Mouse (Mus musculus): ENCODE data around the gene Mtif3. TPM values are rescaled to one million over a fixed set of nuclear protein-coding genes. Genes with fewer than 3 reads are reported as not detected.

The Mtif3 gene
- polyA plus RNA-seq (2016; fragmentation: Nextera tagmentation; extraction: Ambion mirVana): 23.5 and 24.6 TPM in 2 replicates

GRCm38 (mm10) chr5:146963118-146963936 lies at the start of gene Mtif3:
Gene Mtif3 (minus strand): TSS chr5:146963800.
- peak within 1 kb of the TSS; percentile 90 for H3K4me3 ChIP-seq
- ATAC-seq (ENCODE audit: low FRiP score): peak; percentile 86
- peaks cover 4% of the 10 kb centered on the region; the same call in 1 of the 2 replicates for H3K27me3 ChIP-seq
- H3K9me3 ChIP-seq (replicated peaks): no peaks in the 10 kb centered on the region
- 2% methylated on average over 46 of the region's 46 CpGs for WGBS
- peak within 1 kb of the TSS; percentile 44; the same call in 1 of the 2 replicates for H3K27ac ChIP-seq
- H3K36me3 ChIP-seq: peaks cover 11% of the 10 kb centered on the region
- H3K4me2 ChIP-seq (replicated peaks): peak within 1 kb of the TSS; percentile 73
- H3K4me1 ChIP-seq: peaks cover 9% of the 10 kb centered on the region
- H3K9ac ChIP-seq: peak within 1 kb of the TSS; percentile 82

DNA sequence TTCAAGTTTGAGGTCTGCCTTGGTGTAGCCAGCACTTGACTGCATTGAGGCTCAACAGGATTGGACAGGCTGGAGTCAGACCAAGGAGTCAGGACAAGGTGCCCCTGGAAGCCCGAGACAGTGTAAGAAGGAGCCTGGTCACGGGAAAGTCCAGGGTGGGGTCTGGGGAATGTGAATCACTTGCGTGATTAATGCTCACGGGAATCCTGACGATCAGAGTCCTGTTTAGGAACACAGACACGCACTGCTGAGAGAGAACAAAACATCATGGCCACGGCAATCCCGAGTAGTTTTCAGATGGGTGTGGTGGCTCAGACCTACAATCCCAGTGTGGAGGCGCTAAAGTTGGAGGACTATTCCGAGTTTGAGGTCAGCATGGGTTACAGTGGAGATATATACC lies 47.7 kb upstream of the Mtif3 start:
- H3K27ac ChIP-seq: no peak overlapping the region
- no peaks in the 10 kb centered on the region for H3K36me3 ChIP-seq
- 80% methylated on average over 10 of the region's 10 CpGs for WGBS
- H3K4me2 ChIP-seq (replicated peaks): no peak overlapping the region
- H3K4me1 ChIP-seq: no peaks in the 10 kb centered on the region
- H3K9ac ChIP-seq: no peak overlapping the region
- no peaks in the 10 kb centered on the region for H3K9me3 ChIP-seq (replicated peaks)
- no peak overlapping the region for H3K4me3 ChIP-seq
- no peaks in the 10 kb centered on the region; the same call in 1 of the 2 replicates for H3K27me3 ChIP-seq
- no peak for ATAC-seq (ENCODE audit: low FRiP score)

DNA sequence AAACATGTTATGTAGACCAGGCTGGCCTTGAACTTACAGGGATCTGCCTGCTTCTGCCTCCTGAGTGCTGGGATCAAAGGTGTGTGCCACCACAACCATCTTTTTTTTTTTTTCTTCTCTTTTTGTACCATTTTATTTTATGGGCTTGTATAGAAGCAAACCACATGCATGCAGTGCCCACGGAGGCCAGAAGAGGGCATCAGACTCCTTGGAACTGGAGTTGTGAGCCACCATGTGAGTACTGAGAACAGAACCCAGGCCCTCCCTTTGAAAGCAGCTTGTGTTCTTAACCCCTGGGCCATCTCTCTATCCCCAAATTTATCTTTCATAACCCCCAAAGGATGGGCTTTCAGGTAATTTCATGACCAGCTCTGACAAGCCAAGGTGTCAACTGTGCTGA lies 39.7 kb upstream of the Mtif3 start:
- 90% methylated on average over 1 of the region's 1 CpGs for WGBS
- Histone ChIP-seq H3K9ac (no peak overlapping the region), H3K27me3 (no peaks in the 10 kb centered on the region; the same call in 1 of the 2 replicates), H3K4me3 (no peak overlapping the region), H3K27ac (no peak overlapping the region), H3K4me2 (replicated peaks) (no peak overlapping the region), H3K4me1 (no peaks in the 10 kb centered on the region), H3K9me3 (replicated peaks) (peaks cover 10% of the 10 kb centered on the region; the same call in 1 of the 2 replicates), H3K36me3 (no peaks in the 10 kb centered on the region)
- no peak for ATAC-seq (ENCODE audit: low FRiP score)

DNA sequence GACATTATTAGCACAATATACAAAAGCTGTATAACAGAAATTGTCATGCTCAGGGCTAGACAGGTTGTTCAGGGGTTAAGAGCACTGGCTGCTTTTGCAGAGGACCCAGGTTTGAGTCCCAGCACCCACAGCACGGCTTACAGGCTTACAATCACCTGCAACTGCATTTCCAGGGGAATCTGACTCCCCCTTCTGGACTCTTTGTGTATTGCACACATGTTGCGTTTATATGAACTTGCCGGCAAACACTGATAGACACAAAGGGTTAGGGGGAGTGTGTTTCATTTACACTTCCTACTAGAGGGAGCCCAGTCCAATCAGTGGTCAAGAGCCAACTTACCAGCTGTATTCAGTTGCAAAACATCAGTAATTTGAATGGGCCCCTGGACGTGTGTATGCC lies 37.7 kb upstream of the Mtif3 start:
- Histone ChIP-seq H3K4me1 (no peaks in the 10 kb centered on the region), H3K4me3 (no peak overlapping the region), H3K27ac (no peak overlapping the region), H3K36me3 (no peaks in the 10 kb centered on the region), H3K4me2 (replicated peaks) (no peak overlapping the region), H3K9me3 (replicated peaks) (peaks cover 10% of the 10 kb centered on the region; the same call in 1 of the 2 replicates), H3K27me3 (no peaks in the 10 kb centered on the region), H3K9ac (no peak overlapping the region)
- 84% methylated on average over 4 of the region's 4 CpGs for WGBS
- no peak for ATAC-seq (ENCODE audit: low FRiP score)

GRCm38 (mm10) chr5:146998802-146999201 lies 35.2 kb upstream of the Mtif3 start:
- Histone ChIP-seq H3K4me2 (replicated peaks) (no peak overlapping the region), H3K9me3 (replicated peaks) (peaks cover 6% of the 10 kb centered on the region; the same call in 1 of the 2 replicates), H3K36me3 (no peaks in the 10 kb centered on the region), H3K4me1 (no peaks in the 10 kb centered on the region), H3K27me3 (no peaks in the 10 kb centered on the region), H3K4me3 (no peak overlapping the region), H3K27ac (no peak overlapping the region), H3K9ac (no peak overlapping the region)
- 91% methylated on average over 12 of the region's 12 CpGs for WGBS
- no peak for ATAC-seq (ENCODE audit: low FRiP score)

DNA sequence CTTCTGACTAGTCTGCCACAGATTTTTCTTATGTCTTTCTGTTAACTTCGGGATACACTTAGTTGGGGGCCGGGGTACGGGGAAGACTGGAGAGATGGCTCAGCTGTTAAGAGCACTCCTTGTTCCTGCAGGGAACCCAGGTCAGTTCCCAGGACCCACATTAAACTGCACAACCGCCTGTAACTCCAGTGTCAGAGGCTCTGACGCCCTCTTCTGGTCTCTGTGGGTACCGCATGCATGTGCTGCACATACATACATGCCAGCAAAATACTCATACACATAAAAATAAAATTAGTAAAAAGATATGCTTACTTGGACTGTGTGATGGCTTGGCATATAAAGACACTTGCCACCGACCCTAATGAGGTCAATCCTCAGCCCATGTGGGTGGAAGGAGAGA lies 33.2 kb upstream of the Mtif3 start:
- ATAC-seq (ENCODE audit: low FRiP score): no peak
- H3K27ac ChIP-seq: no peak overlapping the region
- H3K36me3 ChIP-seq: no peaks in the 10 kb centered on the region
- WGBS: 88% methylated on average over 7 of the region's 7 CpGs
- H3K9ac ChIP-seq: no peak overlapping the region
- H3K27me3 ChIP-seq: no peaks in the 10 kb centered on the region
- no peaks in the 10 kb centered on the region for H3K4me1 ChIP-seq
- no peak overlapping the region for H3K4me3 ChIP-seq
- no peaks in the 10 kb centered on the region for H3K9me3 ChIP-seq (replicated peaks)
- H3K4me2 ChIP-seq (replicated peaks): no peak overlapping the region

DNA sequence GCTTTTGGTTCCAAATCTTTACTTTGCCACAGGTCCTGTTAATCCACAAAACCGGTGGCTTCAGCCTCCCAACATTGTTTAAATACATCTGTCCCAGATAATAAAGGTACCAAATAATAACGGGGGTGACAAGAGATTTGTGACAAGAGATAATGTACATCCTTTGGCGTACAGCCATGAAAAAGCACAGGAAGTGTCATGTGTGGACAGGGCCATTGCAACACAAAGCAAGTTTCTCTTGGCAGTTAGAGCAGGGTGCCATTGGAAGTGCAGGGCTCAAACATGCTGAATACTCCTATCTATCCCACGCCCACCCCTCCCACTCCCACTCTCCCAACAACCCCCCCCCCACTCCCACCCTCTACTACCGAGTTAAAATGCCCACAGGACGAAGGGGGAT lies 31.4 kb upstream of the Mtif3 start:
- Histone ChIP-seq H3K4me2 (replicated peaks) (no peak overlapping the region), H3K9me3 (replicated peaks) (no peaks in the 10 kb centered on the region), H3K27me3 (no peaks in the 10 kb centered on the region), H3K36me3 (no peaks in the 10 kb centered on the region), H3K4me1 (no peaks in the 10 kb centered on the region), H3K9ac (no peak overlapping the region), H3K27ac (no peak overlapping the region), H3K4me3 (no peak overlapping the region)
- WGBS: 77% methylated on average over 6 of the region's 6 CpGs
- ATAC-seq (ENCODE audit: low FRiP score): no peak

- 83% methylated on average over 8 of the region's 8 CpGs for WGBS
- no peak overlapping the region for H3K27ac ChIP-seq
Measured at GRCm38 (mm10) chr5:146993509-146993908, 29.9 kb upstream of the Mtif3 start.

GRCm38 (mm10) chr5:146989051-146989450 lies 25.5 kb upstream of the Mtif3 start:
- Histone ChIP-seq H3K4me3 (no peak overlapping the region), H3K27me3 (peaks cover 14% of the 10 kb centered on the region), H3K4me1 (peaks cover 4% of the 10 kb centered on the region; the same call in 1 of the 2 replicates), H3K36me3 (no peaks in the 10 kb centered on the region), H3K9ac (no peak overlapping the region), H3K27ac (no peak overlapping the region), H3K9me3 (replicated peaks) (no peaks in the 10 kb centered on the region), H3K4me2 (replicated peaks) (no peak overlapping the region)
- ATAC-seq (ENCODE audit: low FRiP score): no peak
- 82% methylated on average over 5 of the region's 5 CpGs for WGBS

More at GRCm38 (mm10) chr5:146993509-146993908, 29.9 kb upstream of the Mtif3 start:
- H3K36me3 ChIP-seq: no peaks in the 10 kb centered on the region
- no peak overlapping the region for H3K4me3 ChIP-seq
- no peaks in the 10 kb centered on the region for H3K27me3 ChIP-seq
- H3K4me1 ChIP-seq: no peaks in the 10 kb centered on the region
- no peak for ATAC-seq (ENCODE audit: low FRiP score)
- H3K9ac ChIP-seq: no peak overlapping the region
- H3K9me3 ChIP-seq (replicated peaks): no peaks in the 10 kb centered on the region
- no peak overlapping the region for H3K4me2 ChIP-seq (replicated peaks)

DNA sequence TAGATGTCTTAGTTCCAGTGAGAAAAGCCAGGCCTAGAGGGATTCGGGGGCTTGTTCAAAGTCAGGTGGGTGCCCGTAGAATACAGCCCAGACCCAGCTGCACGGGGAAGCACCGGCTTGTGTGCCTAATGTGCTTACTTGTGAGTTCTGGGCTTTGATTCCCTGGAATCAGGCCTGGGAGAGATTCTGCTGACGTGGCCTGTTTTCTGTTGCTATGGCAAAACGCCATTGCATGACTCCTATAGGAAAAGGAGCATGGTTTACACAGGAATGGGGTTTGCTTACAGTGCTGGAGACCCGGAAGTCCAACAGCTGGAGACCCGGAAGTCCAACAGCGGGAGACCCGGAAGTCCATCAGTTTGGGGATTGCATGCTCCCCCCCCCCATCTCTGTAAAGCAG lies 24.0 kb upstream of the Mtif3 start:
- Histone ChIP-seq H3K36me3 (no peaks in the 10 kb centered on the region), H3K4me2 (replicated peaks) (no peak overlapping the region), H3K27ac (no peak overlapping the region), H3K4me1 (peaks cover 4% of the 10 kb centered on the region; the same call in 1 of the 2 replicates), H3K9me3 (replicated peaks) (no peaks in the 10 kb centered on the region), H3K27me3 (peaks cover 15% of the 10 kb centered on the region), H3K4me3 (no peak overlapping the region), H3K9ac (no peak overlapping the region)
- ATAC-seq (ENCODE audit: low FRiP score): no peak
- 85% methylated on average over 10 of the region's 10 CpGs for WGBS

DNA sequence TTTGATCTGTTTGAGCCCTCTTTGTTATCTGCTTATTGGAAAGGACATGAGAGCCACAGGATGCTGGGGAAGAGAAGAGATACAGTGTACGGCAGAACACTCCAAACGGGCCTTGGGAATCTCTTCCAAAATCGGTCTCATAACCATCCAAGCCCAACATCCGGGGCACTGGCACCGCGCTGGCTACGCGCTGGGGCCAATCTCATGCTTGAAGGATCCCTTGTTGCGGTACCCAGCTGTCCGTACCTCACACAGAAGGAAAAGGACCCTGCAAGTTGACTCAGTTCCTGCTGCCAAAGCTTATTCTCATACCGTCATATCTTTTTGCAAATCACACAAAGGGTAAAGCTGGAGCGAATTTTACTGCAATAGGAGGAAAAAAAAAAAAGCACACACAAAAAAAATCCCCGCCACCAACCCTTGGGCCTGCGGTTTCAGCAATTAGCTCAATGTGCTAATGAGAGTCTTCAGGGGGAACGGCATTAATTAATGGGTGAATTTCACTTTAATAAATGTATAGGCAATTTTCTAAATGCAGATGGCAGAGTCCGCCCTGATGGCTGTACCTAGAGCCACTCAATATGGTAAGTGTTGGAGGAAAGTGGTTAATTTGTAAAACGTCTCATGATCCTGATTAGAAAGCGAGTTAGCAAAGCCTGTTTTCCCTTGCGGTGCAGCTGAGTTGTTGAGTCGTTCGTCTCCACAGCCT lies 22.3 kb upstream of the Mtif3 start:
- Histone ChIP-seq H3K27me3 (peaks cover 27% of the 10 kb centered on the region), H3K27ac (no peak overlapping the region), H3K4me3 (no peak overlapping the region), H3K9me3 (replicated peaks) (no peaks in the 10 kb centered on the region), H3K4me1 (peaks cover 4% of the 10 kb centered on the region; the same call in 1 of the 2 replicates), H3K9ac (no peak overlapping the region), H3K4me2 (replicated peaks) (no peak overlapping the region), H3K36me3 (no peaks in the 10 kb centered on the region)
- no peak for ATAC-seq (ENCODE audit: low FRiP score)
- WGBS: 61% methylated on average over 21 of the region's 21 CpGs

- peaks cover 31% of the 10 kb centered on the region for H3K27me3 ChIP-seq
- ATAC-seq (ENCODE audit: low FRiP score): 0 out of 2 replicates have a peak, but pooled peaks have one; percentile 43
- no peak overlapping the region for H3K4me2 ChIP-seq (replicated peaks)
- no peak overlapping the region for H3K27ac ChIP-seq
- 9% methylated on average over 8 of the region's 8 CpGs for WGBS
- peaks cover 4% of the 10 kb centered on the region; the same call in 1 of the 2 replicates for H3K4me1 ChIP-seq
- H3K9ac ChIP-seq: no peak overlapping the region
- no peak overlapping the region for H3K4me3 ChIP-seq
- H3K36me3 ChIP-seq: no peaks in the 10 kb centered on the region
- H3K9me3 ChIP-seq (replicated peaks): no peaks in the 10 kb centered on the region
Measured at GRCm38 (mm10) chr5:146983216-146983615, 19.6 kb upstream of the Mtif3 start.

Measured in hindbrain, embryonic 12.5 days (tissue).